Mouse (Mus musculus): ENCODE results near the gene Cyp2d11. TPM values are rescaled to one million over a fixed set of nuclear protein-coding genes. Genes with fewer than 3 reads are reported as not detected.
"Not testable (repeated sequence)": the region's sequence is repeated elsewhere in the genome, so short reads cannot be mapped to it uniquely, and the experiment has no call there.

Gene Cyp2d11
- polyA plus RNA-seq (2014; fragmentation: Nextera tagmentation; extraction: Ambion mirVana) = not detected in 2 replicates

DNA sequence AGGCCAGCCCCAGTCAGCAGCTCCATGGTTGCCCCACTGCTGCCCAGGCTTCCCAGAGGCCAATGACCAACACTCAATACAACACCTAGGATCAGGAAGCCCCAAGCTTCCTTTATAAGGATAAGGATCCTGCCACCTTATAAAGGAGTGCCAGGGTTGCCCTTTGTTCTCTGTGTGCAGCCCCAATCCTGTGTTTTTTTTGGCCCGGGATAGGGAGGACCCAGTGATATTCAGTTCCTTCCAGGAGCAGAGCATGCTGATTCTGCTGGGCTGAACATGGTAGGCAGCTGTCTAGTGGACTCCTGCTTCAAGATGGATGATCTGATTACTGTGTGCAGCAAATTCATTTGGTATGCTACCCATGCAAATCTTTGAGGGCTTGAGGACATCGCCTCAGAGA, at the start of gene Cyp2d11:
TSS of gene Cyp2d11 (minus strand) at position 101 of the 400 bp plus-strand sequence.
- H3K4me2 ChIP-seq (ENCODE audit: low read depth, low read length); H3K36me3 ChIP-seq (ENCODE audit: control insufficient read depth, insufficient read depth, low read length); H3K9me3 ChIP-seq (ENCODE audit: control insufficient read depth, low read length); ATAC-seq (ENCODE audit: low read depth); H3K4me3 ChIP-seq (ENCODE audit: low read depth, low read length); H3K27ac ChIP-seq (ENCODE audit: low read depth, low read length); H3K4me1 ChIP-seq (ENCODE audit: control insufficient read depth, insufficient read depth, low read length); H3K27me3 ChIP-seq (ENCODE audit: control insufficient read depth, insufficient read depth, low read length); H3K9ac ChIP-seq (replicated peaks; ENCODE audit: low read depth, low read length): not testable (repeated sequence)
- 82% methylated on average over 2 of the region's 2 CpGs for WGBS

DNA sequence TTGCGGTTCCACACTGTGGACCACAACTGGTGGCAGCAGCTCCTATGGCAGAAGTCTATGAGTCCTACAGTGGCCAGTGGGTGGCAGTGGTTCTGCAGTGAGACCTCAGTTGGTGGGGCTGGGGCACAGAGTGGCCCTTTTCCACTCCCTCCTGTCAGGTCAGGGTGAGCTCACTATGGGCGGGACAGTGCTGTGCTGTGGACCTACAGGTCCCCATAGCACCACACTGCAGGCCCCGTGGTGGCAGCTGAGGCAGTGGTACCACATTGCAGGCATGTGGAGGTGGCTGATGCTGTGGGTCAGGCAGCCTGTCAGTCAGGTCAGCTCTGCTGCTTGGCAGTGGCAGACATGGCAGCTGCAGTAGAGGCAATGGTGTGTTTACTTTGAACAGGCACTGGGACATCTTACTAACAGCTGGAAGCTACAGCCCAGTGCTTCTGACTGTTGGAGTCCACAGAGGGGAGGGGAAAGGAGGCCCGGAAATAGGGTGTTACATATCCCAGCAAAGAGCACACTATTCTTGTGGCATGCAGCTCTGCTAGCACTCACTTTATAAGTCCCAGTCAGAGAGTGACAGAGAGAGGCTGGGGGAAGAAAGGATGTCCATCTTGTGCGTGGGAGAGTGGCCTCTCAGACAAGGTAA, 44.3 kb upstream of the Cyp2d11 start:
- no peaks in the 10 kb centered on the region for H3K27me3 ChIP-seq (ENCODE audit: control insufficient read depth, insufficient read depth, low read length)
- H3K4me2 ChIP-seq (ENCODE audit: low read depth, low read length) = no peak overlapping the region
- no peak overlapping the region for H3K4me3 ChIP-seq (ENCODE audit: low read depth, low read length)
- H3K36me3 ChIP-seq (ENCODE audit: control insufficient read depth, insufficient read depth, low read length) = no peaks in the 10 kb centered on the region
- no peaks in the 10 kb centered on the region for H3K4me1 ChIP-seq (ENCODE audit: control insufficient read depth, insufficient read depth, low read length)
- no peak for ATAC-seq (ENCODE audit: low read depth)
- H3K27ac ChIP-seq (ENCODE audit: low read depth, low read length) = no peak overlapping the region
- WGBS = 79% methylated on average over 5 of the region's 5 CpGs
- no peak overlapping the region for H3K9ac ChIP-seq (replicated peaks; ENCODE audit: low read depth, low read length)
- no peaks in the 10 kb centered on the region for H3K9me3 ChIP-seq (ENCODE audit: control insufficient read depth, low read length)

DNA sequence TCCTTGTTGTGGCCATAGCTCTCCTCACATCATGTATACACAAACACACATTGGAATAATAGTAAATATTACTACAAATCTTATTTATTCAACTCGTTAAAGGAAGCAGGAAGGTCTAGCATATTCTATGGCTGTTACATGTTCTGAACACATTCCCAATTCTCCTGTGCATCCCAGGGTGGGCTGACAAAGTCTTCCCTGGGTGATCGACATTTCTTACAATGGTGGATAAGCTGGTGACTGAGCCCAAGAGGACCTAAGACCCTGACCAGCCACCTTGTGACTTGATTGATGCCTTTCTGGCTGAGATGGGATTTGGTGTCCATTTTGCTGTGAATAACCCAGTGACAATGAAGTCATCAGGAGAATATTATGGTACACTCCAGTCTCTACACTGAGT, 41.8 kb upstream of the Cyp2d11 start:
- H3K27ac ChIP-seq (ENCODE audit: low read depth, low read length) = no peak overlapping the region
- H3K9me3 ChIP-seq (ENCODE audit: control insufficient read depth, low read length) = no peaks in the 10 kb centered on the region
- no peaks in the 10 kb centered on the region for H3K36me3 ChIP-seq (ENCODE audit: control insufficient read depth, insufficient read depth, low read length)
- no peak for ATAC-seq (ENCODE audit: low read depth)
- H3K4me3 ChIP-seq (ENCODE audit: low read depth, low read length) = no peak overlapping the region
- H3K4me1 ChIP-seq (ENCODE audit: control insufficient read depth, insufficient read depth, low read length) = no peaks in the 10 kb centered on the region
- 92% methylated on average over 2 of the region's 2 CpGs for WGBS
- H3K4me2 ChIP-seq (ENCODE audit: low read depth, low read length) = no peak overlapping the region
- no peak overlapping the region for H3K9ac ChIP-seq (replicated peaks; ENCODE audit: low read depth, low read length)
- no peaks in the 10 kb centered on the region for H3K27me3 ChIP-seq (ENCODE audit: control insufficient read depth, insufficient read depth, low read length)

DNA sequence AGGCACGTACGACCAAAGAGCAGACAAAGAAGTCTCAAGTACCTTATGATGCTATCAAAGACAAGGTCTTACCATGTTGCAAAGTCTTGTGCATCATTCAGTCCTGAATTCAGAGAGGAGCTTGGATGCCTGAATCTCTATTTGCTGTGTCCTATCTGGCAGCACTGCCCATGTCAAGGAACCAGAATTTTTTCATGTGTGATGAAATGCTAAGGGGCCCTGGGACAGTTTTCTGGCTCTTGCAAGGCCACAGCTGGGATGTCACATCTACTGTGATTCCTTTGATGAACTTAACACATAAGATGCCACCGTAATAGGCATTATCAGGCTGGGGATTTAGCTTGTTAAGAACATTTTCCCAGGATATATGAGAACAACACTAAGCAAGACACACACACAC, 41.2 kb upstream of the Cyp2d11 start:
- H3K4me2 ChIP-seq (ENCODE audit: low read depth, low read length) = no peak overlapping the region
- WGBS = 85% methylated on average over 3 of the region's 3 CpGs

DNA sequence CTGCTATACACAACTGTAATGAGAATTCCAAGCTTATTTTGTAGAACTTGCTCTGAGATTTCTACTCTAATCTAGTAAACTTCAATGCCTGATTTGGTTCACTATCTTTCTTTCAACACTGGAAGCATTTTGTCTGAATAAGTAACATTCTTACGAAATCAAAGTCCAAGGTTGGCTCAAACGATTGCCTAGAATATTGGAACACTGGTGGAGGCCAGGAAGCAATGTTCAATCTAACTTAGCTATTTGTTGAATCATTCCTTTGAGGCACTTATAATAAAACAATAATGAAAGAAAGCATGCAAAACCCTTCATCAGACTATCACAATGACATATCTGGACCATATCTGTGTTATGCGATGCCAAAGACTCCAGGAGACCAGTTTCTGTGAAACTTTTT, 40.7 kb upstream of the Cyp2d11 start:
- Histone ChIP-seq H3K36me3 (ENCODE audit: control insufficient read depth, insufficient read depth, low read length) (no peaks in the 10 kb centered on the region), H3K9ac (replicated peaks; ENCODE audit: low read depth, low read length) (no peak overlapping the region), H3K27ac (ENCODE audit: low read depth, low read length) (no peak overlapping the region), H3K4me1 (ENCODE audit: control insufficient read depth, insufficient read depth, low read length) (no peaks in the 10 kb centered on the region), H3K27me3 (ENCODE audit: control insufficient read depth, insufficient read depth, low read length) (no peaks in the 10 kb centered on the region), H3K4me2 (ENCODE audit: low read depth, low read length) (no peak overlapping the region), H3K4me3 (ENCODE audit: low read depth, low read length) (no peak overlapping the region), H3K9me3 (ENCODE audit: control insufficient read depth, low read length) (no peaks in the 10 kb centered on the region)
- ATAC-seq (ENCODE audit: low read depth) = no peak
- WGBS = 97% methylated on average over 3 of the region's 3 CpGs

More for the DNA sequence above, 41.2 kb upstream of the Cyp2d11 start:
- H3K4me3 ChIP-seq (ENCODE audit: low read depth, low read length) = no peak overlapping the region
- no peaks in the 10 kb centered on the region for H3K4me1 ChIP-seq (ENCODE audit: control insufficient read depth, insufficient read depth, low read length)
- H3K27me3 ChIP-seq (ENCODE audit: control insufficient read depth, insufficient read depth, low read length) = no peaks in the 10 kb centered on the region
- no peaks in the 10 kb centered on the region for H3K9me3 ChIP-seq (ENCODE audit: control insufficient read depth, low read length)
- ATAC-seq (ENCODE audit: low read depth) = no peak
- no peaks in the 10 kb centered on the region for H3K36me3 ChIP-seq (ENCODE audit: control insufficient read depth, insufficient read depth, low read length)
- no peak overlapping the region for H3K27ac ChIP-seq (ENCODE audit: low read depth, low read length)
- H3K9ac ChIP-seq (replicated peaks; ENCODE audit: low read depth, low read length) = no peak overlapping the region

DNA sequence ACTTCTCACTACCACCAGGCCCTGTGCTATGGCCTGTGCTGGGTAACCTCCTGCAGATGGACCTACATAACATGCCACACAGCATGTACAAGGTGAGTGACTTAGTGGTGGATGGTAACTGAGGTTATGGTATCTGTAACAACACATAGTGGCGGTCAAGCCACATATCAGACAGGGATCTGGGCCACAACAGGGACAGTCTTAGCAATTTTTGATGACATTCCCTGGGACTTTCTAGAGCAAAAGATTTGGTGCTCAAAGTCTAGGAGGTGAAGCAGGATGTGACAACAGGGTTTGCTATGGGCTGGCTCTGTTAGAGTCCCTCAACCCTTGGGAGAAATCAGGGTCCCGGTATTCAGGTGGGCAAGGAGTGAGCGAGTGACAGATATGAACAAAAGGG, 39.8 kb upstream of the Cyp2d11 start:
- Histone ChIP-seq H3K36me3 (ENCODE audit: control insufficient read depth, insufficient read depth, low read length) (no peaks in the 10 kb centered on the region), H3K4me3 (ENCODE audit: low read depth, low read length) (no peak overlapping the region), H3K27me3 (ENCODE audit: control insufficient read depth, insufficient read depth, low read length) (no peaks in the 10 kb centered on the region), H3K4me1 (ENCODE audit: control insufficient read depth, insufficient read depth, low read length) (no peaks in the 10 kb centered on the region), H3K27ac (ENCODE audit: low read depth, low read length) (no peak overlapping the region), H3K9ac (replicated peaks; ENCODE audit: low read depth, low read length) (no peak overlapping the region), H3K4me2 (ENCODE audit: low read depth, low read length) (no peak overlapping the region), H3K9me3 (ENCODE audit: control insufficient read depth, low read length) (no peaks in the 10 kb centered on the region)
- no peak for ATAC-seq (ENCODE audit: low read depth)
- WGBS = 94% methylated on average over 3 of the region's 3 CpGs

DNA sequence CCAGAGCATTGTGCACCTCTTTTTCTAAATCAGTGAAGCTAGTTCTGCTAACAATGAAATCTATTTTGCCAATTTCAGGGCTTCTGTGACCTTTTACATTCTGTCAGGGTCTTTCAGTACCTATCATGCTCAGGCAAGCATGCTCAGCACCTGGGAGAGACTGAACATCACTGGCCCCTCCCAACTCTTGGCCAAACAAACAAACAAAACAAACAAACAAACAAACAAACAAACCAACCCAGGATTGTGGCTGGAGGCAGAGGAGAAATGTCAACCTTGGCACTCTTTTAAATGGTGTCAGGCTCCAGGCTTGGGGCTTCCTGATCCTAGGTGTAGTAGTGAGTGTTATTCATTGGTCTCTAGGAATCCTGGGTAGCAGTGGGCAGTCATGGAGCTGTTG, 39.3 kb upstream of the Cyp2d11 start, which contains the start of gene Cyp2d9:
TSS of gene Cyp2d9 (plus strand) at position 301 of the 400 bp plus-strand sequence.
- Histone ChIP-seq H3K4me3 (ENCODE audit: low read depth, low read length) (no peak within 1 kb of the TSS), H3K27me3 (ENCODE audit: control insufficient read depth, insufficient read depth, low read length) (no peaks in the 10 kb centered on the region), H3K4me2 (ENCODE audit: low read depth, low read length) (no peak within 1 kb of the TSS), H3K9me3 (ENCODE audit: control insufficient read depth, low read length) (no peaks in the 10 kb centered on the region), H3K27ac (ENCODE audit: low read depth, low read length) (no peak within 1 kb of the TSS), H3K36me3 (ENCODE audit: control insufficient read depth, insufficient read depth, low read length) (no peaks in the 10 kb centered on the region), H3K9ac (replicated peaks; ENCODE audit: low read depth, low read length) (no peak within 1 kb of the TSS), H3K4me1 (ENCODE audit: control insufficient read depth, insufficient read depth, low read length) (no peaks in the 10 kb centered on the region)
- ATAC-seq (ENCODE audit: low read depth) = no peak

DNA sequence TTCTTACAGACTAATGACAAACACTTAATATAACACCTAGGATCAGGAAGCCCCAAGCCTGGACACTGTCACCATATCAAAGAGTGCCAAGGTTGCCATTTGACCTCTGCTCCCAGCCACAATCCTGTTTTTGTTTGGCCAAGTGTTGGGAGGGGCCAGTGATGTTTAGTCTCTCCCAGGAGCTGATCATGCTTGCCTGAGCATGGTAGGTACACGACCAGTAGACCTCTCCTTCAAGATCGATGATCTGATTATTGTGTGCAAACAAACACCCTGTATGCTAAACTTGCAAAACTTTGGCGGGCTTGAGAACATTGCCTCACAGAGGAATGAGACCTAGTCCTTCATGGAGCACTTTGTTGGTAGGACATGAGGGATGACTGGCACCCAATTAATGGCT, 29.6 kb upstream of the Cyp2d11 start:
- Histone ChIP-seq H3K4me1 (ENCODE audit: control insufficient read depth, insufficient read depth, low read length) (no peaks in the 10 kb centered on the region), H3K27me3 (ENCODE audit: control insufficient read depth, insufficient read depth, low read length) (no peaks in the 10 kb centered on the region), H3K9ac (replicated peaks; ENCODE audit: low read depth, low read length) (no peak overlapping the region), H3K4me3 (ENCODE audit: low read depth, low read length) (no peak overlapping the region), H3K36me3 (ENCODE audit: control insufficient read depth, insufficient read depth, low read length) (no peaks in the 10 kb centered on the region), H3K4me2 (ENCODE audit: low read depth, low read length) (no peak overlapping the region), H3K9me3 (ENCODE audit: control insufficient read depth, low read length) (no peaks in the 10 kb centered on the region), H3K27ac (ENCODE audit: low read depth, low read length) (no peak overlapping the region)
- ATAC-seq (ENCODE audit: low read depth) = no peak
- WGBS = 87% methylated on average over 3 of the region's 3 CpGs

DNA sequence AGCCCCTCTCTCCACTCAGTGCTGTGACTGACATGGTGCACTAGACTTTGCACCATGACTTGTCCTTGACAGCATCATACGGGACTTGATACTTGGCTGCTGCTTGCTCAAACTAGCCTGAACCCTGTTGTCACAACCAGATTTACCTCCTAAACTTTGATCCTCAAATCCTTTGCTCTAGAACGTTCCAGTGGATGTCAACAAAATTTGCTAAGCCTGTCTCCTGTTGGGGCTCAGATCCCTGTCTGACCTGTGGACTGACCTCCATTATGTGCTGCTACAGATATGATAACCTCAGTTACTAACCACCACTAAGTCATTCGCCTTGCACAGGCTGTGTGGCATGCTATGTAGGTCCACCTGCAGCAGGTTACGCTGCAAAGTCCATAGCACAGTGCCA, 29.1 kb upstream of the Cyp2d11 start:
- Histone ChIP-seq H3K4me3 (ENCODE audit: low read depth, low read length) (no peak overlapping the region), H3K4me1 (ENCODE audit: control insufficient read depth, insufficient read depth, low read length) (no peaks in the 10 kb centered on the region), H3K27ac (ENCODE audit: low read depth, low read length) (no peak overlapping the region), H3K9ac (replicated peaks; ENCODE audit: low read depth, low read length) (no peak overlapping the region), H3K27me3 (ENCODE audit: control insufficient read depth, insufficient read depth, low read length) (no peaks in the 10 kb centered on the region), H3K9me3 (ENCODE audit: control insufficient read depth, low read length) (no peaks in the 10 kb centered on the region), H3K4me2 (ENCODE audit: low read depth, low read length) (no peak overlapping the region), H3K36me3 (ENCODE audit: control insufficient read depth, insufficient read depth, low read length) (no peaks in the 10 kb centered on the region)
- whole genome bisulfite sequencing = 90% methylated on average over 4 of the region's 4 CpGs
- ATAC-seq (ENCODE audit: low read depth) = no peak
